In genomic region chr13:83720883-83721371, GRCm38 (mm10) we compare ENCODE assay signal across 8 mouse cellular contexts.
DNase-seq lines count a peak whose midpoint lies in the region; ATAC-seq and TF ChIP-seq lines count a peak whose summit lies in the region.

No protein-coding gene starts in this region.

- H3K9me3 ChIP-seq in heart, embryonic 11.5 days (replicated peaks; ENCODE audit: control insufficient read depth, low read length) = no peaks in the 10 kb centered on the region
- H3K9me3 ChIP-seq in forebrain, embryonic 14.5 days (replicated peaks; ENCODE audit: control insufficient read depth, low read length) = no peaks in the 10 kb centered on the region
- H3K9me3 ChIP-seq in midbrain, postnatal 0 days (ENCODE audit: low read length) = no peaks in the 10 kb centered on the region

- no peak for DNase-seq in heart, adult 18-20 months
- peak; percentile 81 for DNase-seq in cerebellum, adult 11 months
- DNase-seq in forebrain, embryonic 14.5 days (ENCODE audit: low spot score) = peak; percentile 96
- DNase-seq in layer of hippocampus, postnatal 10 days (ENCODE audit: low spot score in 2 of 2) = peak; percentile 83 to 87
- DNase-seq in midbrain, postnatal 0 days (ENCODE audit: low spot score) = peak; percentile 96
- DNase-seq in gastrocnemius, postnatal 4 days (ENCODE audit: low spot score in 2 of 2) = no peak
- no peak for DNase-seq in thymus, adult 2 months

- peak overlapping the region; percentile 44 for H3K4me2 ChIP-seq in heart, embryonic 11.5 days
- H3K4me2 ChIP-seq in forebrain, embryonic 14.5 days (ENCODE audit: low read length) = peak overlapping the region; percentile 86
- H3K4me2 ChIP-seq in midbrain, postnatal 0 days (ENCODE audit: low read depth, low read length, poor library complexity, severe bottlenecking) = peak overlapping the region; percentile 79

- TF ChIP-seq POLR2A in thymus, adult 2 months (IDR thresholded peaks at IDR 0.05; ENCODE audit: control insufficient read depth, extremely low read depth, insufficient read depth, low read length, poor library complexity) = no peak

- peaks cover 89% of the 10 kb centered on the region for H3K27me3 ChIP-seq in heart, embryonic 11.5 days (ENCODE audit: control insufficient read depth, insufficient read depth, low read length)
- H3K27me3 ChIP-seq in forebrain, embryonic 14.5 days (replicated peaks; ENCODE audit: control insufficient read depth, insufficient read depth, low read length) = no peaks in the 10 kb centered on the region
- H3K27me3 ChIP-seq in midbrain, postnatal 0 days (ENCODE audit: insufficient read depth, low read length) = 0 out of 2 replicates have a peak, but pooled peaks cover 6% of the 10 kb centered on the region
- peaks cover 11% of the 10 kb centered on the region for H3K27me3 ChIP-seq in thymus, adult 2 months (ENCODE audit: control insufficient read depth, insufficient read depth, low read length)

- ATAC-seq in heart, embryonic 11.5 days (replicated peaks; ENCODE audit: insufficient number of reproducible peaks, low FRiP score, low TSS enrichment) = 0 out of 2 replicates have a peak, but pooled peaks have one; percentile 35
- peak; percentile 84 for ATAC-seq in forebrain, embryonic 14.5 days
- ATAC-seq in midbrain, postnatal 0 days (ENCODE audit: low FRiP score) = peak; percentile 76

- no peaks in the 10 kb centered on the region for H3K36me3 ChIP-seq in heart, embryonic 11.5 days (ENCODE audit: control insufficient read depth, insufficient read depth, low read length)
- 0 out of 2 replicates have a peak, but pooled peaks cover 3% of the 10 kb centered on the region for H3K36me3 ChIP-seq in forebrain, embryonic 14.5 days (ENCODE audit: control insufficient read depth, insufficient read depth, low read length)
- H3K36me3 ChIP-seq in midbrain, postnatal 0 days (ENCODE audit: insufficient read depth, low read length) = no peaks in the 10 kb centered on the region
- H3K36me3 ChIP-seq in thymus, adult 2 months (ENCODE audit: control insufficient read depth, insufficient read depth, low read length) = no peaks in the 10 kb centered on the region

- peak overlapping the region; percentile 30 for H3K4me3 ChIP-seq in heart, embryonic 11.5 days (ENCODE audit: low read depth, low read length)
- peak overlapping the region; percentile 78 for H3K4me3 ChIP-seq in forebrain, embryonic 14.5 days (ENCODE audit: low read depth, low read length)
- peak overlapping the region; percentile 78 for H3K4me3 ChIP-seq in midbrain, postnatal 0 days (ENCODE audit: low read depth, low read length)
- no peak overlapping the region for H3K4me3 ChIP-seq in thymus, adult 2 months (ENCODE audit: control insufficient read depth, insufficient read depth, low read length)

- no peak overlapping the region for H3K9ac ChIP-seq in heart, embryonic 11.5 days (ENCODE audit: low read depth, low read length)
- peak overlapping the region; percentile 100 for H3K9ac ChIP-seq in forebrain, embryonic 14.5 days (ENCODE audit: low read length)
- peak overlapping the region; percentile 86 for H3K9ac ChIP-seq in midbrain, postnatal 0 days (replicated peaks; ENCODE audit: low read length, poor library complexity, severe bottlenecking)

- TF ChIP-seq CTCF in midbrain, postnatal 0 days (IDR thresholded peaks at IDR 0.05) = peak; percentile 17; the same call in 1 of the 2 replicates
- TF ChIP-seq CTCF in thymus, adult 2 months (IDR thresholded peaks at IDR 0.05; ENCODE audit: borderline replicate concordance, control insufficient read depth, extremely low read depth, insufficient read depth, low read length, poor library complexity) = no peak

- H3K27ac ChIP-seq in heart, embryonic 11.5 days (ENCODE audit: low read depth, low read length) = no peak overlapping the region
- H3K27ac ChIP-seq in forebrain, embryonic 14.5 days (ENCODE audit: low read depth, low read length) = peak overlapping the region; percentile 100
- peak overlapping the region; percentile 95 for H3K27ac ChIP-seq in midbrain, postnatal 0 days (ENCODE audit: low read depth, low read length)
- H3K27ac ChIP-seq in thymus, adult 2 months (ENCODE audit: control insufficient read depth, insufficient read depth, low read length) = no peak overlapping the region

- WGBS in heart, embryonic 11.5 days (ENCODE audit: insufficient replicate concordance) = under 1% methylated on average over 30 of the region's 30 CpGs
- under 1% methylated on average over 30 of the region's 30 CpGs for WGBS in forebrain, embryonic 14.5 days
- 2% methylated on average over 25 of the region's 30 CpGs for WGBS in midbrain, postnatal 0 days
- WGBS in thymus, adult 2 months = 3% methylated on average over 29 of the region's 30 CpGs

- 0 out of 2 replicates have a peak, but pooled peaks cover 2% of the 10 kb centered on the region for H3K4me1 ChIP-seq in heart, embryonic 11.5 days (ENCODE audit: control insufficient read depth, insufficient read depth, low read length)
- no peaks in the 10 kb centered on the region for H3K4me1 ChIP-seq in forebrain, embryonic 14.5 days (ENCODE audit: control insufficient read depth, insufficient read depth, low read length)
- no peaks in the 10 kb centered on the region for H3K4me1 ChIP-seq in midbrain, postnatal 0 days (ENCODE audit: insufficient read depth, low read length)
- no peaks in the 10 kb centered on the region for H3K4me1 ChIP-seq in thymus, adult 2 months (replicated peaks; ENCODE audit: control insufficient read depth, insufficient read depth, low read length)

Comparison
In these comparisons a context has a peak if more than half of its experiments do, and no peak if none do; other contexts are left out.
1. H3K27ac ChIP-seq: peak in forebrain, embryonic 14.5 days (single experiment) and midbrain, postnatal 0 days (single experiment); none in heart, embryonic 11.5 days (single experiment) and thymus, adult 2 months (single experiment).
2. DNase-seq: peak in cerebellum, adult 11 months (single experiment), forebrain, embryonic 14.5 days (single experiment), layer of hippocampus, postnatal 10 days (2 of 2) and midbrain, postnatal 0 days (single experiment); none in heart, adult 18-20 months (0 of 2), gastrocnemius, postnatal 4 days (0 of 2) and thymus, adult 2 months (single experiment).
3. Peak in every context shown above with its lines, with median percentiles within 50 percentile points of each other: ATAC-seq and H3K4me2 ChIP-seq.